Mouse (Mus musculus) heart, adult 2 months (tissue): ENCODE results near the gene Dytn. TPM values are rescaled to one million over a fixed set of nuclear protein-coding genes. Genes with fewer than 3 reads are reported as not detected.
A peak's percentile ranks its signal among the peaks of the same experiment; 100 is the strongest.

ENCODE experiments used
- DNase-seq, 2 experiments: peaks; one replicate each; pipeline ENCODE4 v3.0.0; 2021
- H3K27ac ChIP-seq: fragments of 200-600 bp; 2 replicates; pipeline ENCODE4 v1.8.1; 2022
- H3K27me3 ChIP-seq: fragments of 200-500 bp; 2 replicates; pipeline ENCODE4 v1.6.1; 2012; ENCODE audit warnings: mild to moderate bottlenecking, low read length, inconsistent platforms, mixed read lengths; ENCODE audit not compliant: control insufficient read depth, insufficient read depth
- H3K36me3 ChIP-seq: fragments of 200-500 bp; 2 replicates; pipeline ENCODE4 v1.6.1; 2012; ENCODE audit warnings: low read length, inconsistent platforms; ENCODE audit not compliant: control insufficient read depth, insufficient read depth
- H3K4me1 ChIP-seq: fragments of 200-500 bp; 2 replicates; pipeline ENCODE4 v1.6.1; 2011; ENCODE audit warnings: low read length; ENCODE audit not compliant: control insufficient read depth, insufficient read depth
- H3K4me3 ChIP-seq: fragments of 200-600 bp; 2 replicates; pipeline ENCODE4 v1.8.1; 2022
- H3K79me2 ChIP-seq: fragments of 200-500 bp; replicated peaks from 2 replicates; pipeline ENCODE4 v1.6.1; 2012; ENCODE audit warnings: mild to moderate bottlenecking, inconsistent platforms, low read length, moderate library complexity, mixed read lengths; ENCODE audit not compliant: control insufficient read depth, insufficient read depth
- H3K9ac ChIP-seq: fragments of 200-500 bp; 2 replicates; pipeline ENCODE4 v1.6.1; 2012; ENCODE audit warnings: low read depth, mild to moderate bottlenecking, control low read depth, inconsistent platforms, low read length, mixed read lengths
- CTCF ChIP-seq: fragments of 200-600 bp; IDR thresholded peaks from 2 replicates; pipeline ENCODE4 v1.8.1; 2022; ENCODE audit warnings: antibody characterized with exemption, mild to moderate bottlenecking, moderate library complexity
- EP300 ChIP-seq: fragments of 200-500 bp; IDR thresholded peaks from 2 replicates; pipeline ENCODE4 v1.6.1; 2011; ENCODE audit warnings: low read depth, low read length, control low read depth; ENCODE audit not compliant: insufficient read depth
- POLR2A ChIP-seq: fragments of 200-500 bp; IDR thresholded peaks from 2 replicates; pipeline ENCODE4 v1.6.1; 2011; ENCODE audit warnings: mild to moderate bottlenecking, low read depth, low read length, control low read depth; ENCODE audit not compliant: insufficient read depth
- WGBS: fragments of 180-500 bp; shearing (Covaris S2); methylation state at CpG from one replicate; pipeline ENCODE4 v1.1.7; 2018; 5-methylcytosine and 5-hydroxymethylcytosine counted together
- intact Hi-C: fragments of 180-260 bp; cut with DNase I; formaldehyde crosslinking; loops from one replicate; pipeline ENCODE4 v1.15.1; 2025
- polyA plus RNA-seq: library from polyadenylated mRNA; depleted of rRNA; stranded (reverse); fragments of >200 nt; gene quantifications from 2 replicates; pipeline ENCODE4 v1.2.3, GENCODE M21; 2012
- total RNA-seq, 2 experiments: library from RNA; stranded (reverse); gene quantifications; 2 replicates each; pipeline ENCODE4 v1.2.3; 2021

Dytn gene
- total and polyA plus RNA-seq, 3 experiments = not detected

DNA sequence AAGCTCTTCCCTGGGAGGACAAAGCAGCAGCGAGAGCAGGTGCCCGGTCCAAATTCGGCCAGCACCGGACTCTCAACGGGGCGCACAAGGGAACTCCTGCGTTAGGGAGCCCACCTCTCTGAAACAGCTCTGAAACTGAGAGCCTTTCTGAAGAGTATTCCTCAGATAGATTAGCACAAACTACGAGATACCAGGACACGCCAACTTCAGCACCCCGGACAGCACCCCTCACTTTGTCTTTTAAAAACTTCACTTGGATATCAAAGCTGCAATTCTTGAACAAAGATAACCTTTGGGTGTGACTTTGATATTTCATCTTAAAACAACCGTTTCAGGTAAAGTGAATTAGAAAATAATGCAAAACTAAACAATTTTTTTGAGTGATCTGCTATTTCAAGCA, 72.1 kb downstream of the Dytn start:
- DNase-seq = peak in 1 of 2 experiments; percentile 24
- Histone ChIP-seq H3K27me3 (no peaks in the 10 kb centered on the region), H3K9ac (no peak overlapping the region), H3K4me1 (no peaks in the 10 kb centered on the region), H3K79me2 (no peaks in the 10 kb centered on the region), H3K27ac (no peak overlapping the region), H3K36me3 (no peaks in the 10 kb centered on the region), H3K4me3 (no peak overlapping the region)
- TF ChIP-seq EP300 (no peak), POLR2A (no peak), CTCF (no peak)
- 1% methylated on average over 11 of the region's 11 CpGs for WGBS
- intact Hi-C loops = no loop called here

DNA sequence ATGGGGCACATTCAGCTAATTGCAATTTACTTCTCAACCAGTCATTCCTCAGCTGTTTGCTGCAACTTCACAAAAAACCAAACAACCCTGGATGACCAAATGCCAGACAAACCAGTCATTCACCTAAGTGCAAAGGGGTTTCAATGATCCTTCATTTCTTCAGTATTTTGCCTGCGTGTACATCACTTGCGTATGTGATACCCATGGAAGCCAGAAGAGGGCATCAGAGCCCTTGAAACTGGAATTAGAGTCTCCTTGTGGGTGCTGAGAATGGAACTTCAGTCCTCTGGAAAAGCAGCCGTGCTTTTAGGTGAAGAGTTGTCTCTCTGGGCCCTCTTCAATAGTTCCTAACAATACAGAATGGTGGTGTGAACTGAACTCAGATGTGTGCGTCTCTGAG, 77.1 kb downstream of the Dytn start:
- TF ChIP-seq EP300 (no peak), CTCF (peak; percentile 4; the same call in 1 of the 2 replicates), POLR2A (no peak)
- no peak overlapping the region for H3K27ac ChIP-seq
- 87% methylated on average over 4 of the region's 4 CpGs for WGBS
- H3K36me3 ChIP-seq = no peaks in the 10 kb centered on the region
- H3K4me1 ChIP-seq = no peaks in the 10 kb centered on the region
- intact Hi-C loops = no loop called here
- no peak overlapping the region for H3K9ac ChIP-seq
- no peak overlapping the region for H3K4me3 ChIP-seq
- no peak for DNase-seq
- no peaks in the 10 kb centered on the region for H3K79me2 ChIP-seq
- H3K27me3 ChIP-seq = no peaks in the 10 kb centered on the region

DNA sequence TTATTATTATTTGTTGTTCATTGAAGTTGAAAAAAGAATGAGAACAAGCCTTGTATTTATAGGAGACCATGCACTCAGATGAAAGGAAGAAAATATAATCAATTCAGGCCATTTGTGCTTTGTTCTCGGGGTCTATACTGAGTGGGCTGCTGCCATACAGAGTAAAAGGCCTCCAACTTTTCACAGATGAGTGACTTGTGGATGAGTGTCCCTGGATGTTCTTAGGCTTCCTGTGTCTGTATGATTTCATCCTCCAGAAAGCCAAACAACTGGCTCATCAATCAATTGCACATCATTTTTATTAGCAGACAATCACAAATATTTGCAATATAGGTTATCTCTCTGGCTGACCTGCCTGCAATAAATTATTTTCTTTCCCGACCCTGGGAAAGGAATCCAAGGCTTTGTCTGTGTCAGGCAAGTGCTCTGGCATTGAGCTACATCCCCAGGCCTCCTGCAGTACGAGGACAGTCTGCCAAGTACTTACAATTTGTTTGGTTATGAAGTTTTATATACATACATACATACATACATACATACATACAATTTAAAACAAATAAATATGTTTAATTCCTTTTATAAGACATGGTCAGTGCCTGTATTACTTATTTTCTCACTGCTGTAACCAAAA, 82.7 kb downstream of the Dytn start:
- no peak for DNase-seq
- WGBS = 37% methylated on average over 3 of the region's 3 CpGs
- H3K4me3 ChIP-seq = no peak overlapping the region
- TF ChIP-seq POLR2A (no peak), EP300 (no peak), CTCF (no peak)
- no peaks in the 10 kb centered on the region for H3K79me2 ChIP-seq
- no peaks in the 10 kb centered on the region for H3K36me3 ChIP-seq
- H3K4me1 ChIP-seq = no peaks in the 10 kb centered on the region
- intact Hi-C loops = no loop called here
- no peak overlapping the region for H3K9ac ChIP-seq
- H3K27me3 ChIP-seq = no peaks in the 10 kb centered on the region
- no peak overlapping the region for H3K27ac ChIP-seq

DNA sequence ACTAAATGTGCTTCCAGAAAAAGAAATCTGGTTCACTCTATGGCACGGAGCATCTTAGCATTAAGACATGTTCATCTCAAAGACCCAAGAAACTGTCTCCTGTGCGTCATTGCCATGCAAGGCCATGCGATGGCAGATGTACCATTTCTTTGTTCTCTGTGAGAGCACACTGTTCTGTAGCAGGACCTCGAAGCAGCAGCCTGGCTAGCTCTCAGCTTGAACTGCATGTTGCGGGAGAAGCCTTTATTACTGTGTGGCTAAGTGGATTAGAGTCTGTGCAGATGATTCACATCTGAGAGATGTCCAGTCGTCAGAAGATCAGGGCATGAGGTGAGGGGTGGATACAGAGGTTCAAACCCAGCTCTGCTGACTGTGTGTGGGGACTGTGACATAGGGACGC, 99.9 kb downstream of the Dytn start:
- Histone ChIP-seq H3K9ac (no peak overlapping the region), H3K27me3 (no peaks in the 10 kb centered on the region), H3K4me1 (no peaks in the 10 kb centered on the region), H3K27ac (no peak overlapping the region), H3K79me2 (no peaks in the 10 kb centered on the region), H3K36me3 (no peaks in the 10 kb centered on the region), H3K4me3 (no peak overlapping the region)
- DNase-seq = no peak
- no peak for TF ChIP-seq POLR2A
- no peak for TF ChIP-seq EP300
- TF ChIP-seq CTCF = no peak
- intact Hi-C loops = no loop called here
- 80% methylated on average over 7 of the region's 7 CpGs for WGBS

DNA sequence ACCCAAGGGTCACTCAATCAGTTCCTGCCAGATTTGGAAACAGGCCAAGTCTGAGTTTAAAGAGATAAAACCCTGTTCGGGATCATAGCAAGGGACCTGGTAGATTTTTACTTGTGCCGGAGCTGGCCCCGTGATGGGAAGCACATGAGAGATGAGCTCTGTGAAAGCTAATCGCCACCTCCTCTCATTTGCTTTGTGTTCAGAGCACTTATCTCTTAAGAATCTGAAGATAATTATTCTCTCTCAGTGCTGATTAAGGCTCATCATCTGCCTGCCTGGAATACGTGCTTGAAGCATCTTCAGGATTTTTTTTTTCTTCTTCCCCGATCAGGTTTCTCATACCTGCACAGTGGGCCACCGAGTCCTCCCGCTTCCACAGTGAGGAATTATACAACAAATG, 107.6 kb downstream of the Dytn start:
- 76% methylated on average over 8 of the region's 8 CpGs for WGBS
- Histone ChIP-seq H3K4me3 (no peak overlapping the region), H3K9ac (no peak overlapping the region), H3K79me2 (no peaks in the 10 kb centered on the region), H3K27me3 (no peaks in the 10 kb centered on the region), H3K27ac (no peak overlapping the region), H3K36me3 (no peaks in the 10 kb centered on the region), H3K4me1 (no peaks in the 10 kb centered on the region)
- DNase-seq = no peak
- intact Hi-C loops = no loop called here
- TF ChIP-seq CTCF = no peak
- TF ChIP-seq POLR2A = no peak
- no peak for TF ChIP-seq EP300

DNA sequence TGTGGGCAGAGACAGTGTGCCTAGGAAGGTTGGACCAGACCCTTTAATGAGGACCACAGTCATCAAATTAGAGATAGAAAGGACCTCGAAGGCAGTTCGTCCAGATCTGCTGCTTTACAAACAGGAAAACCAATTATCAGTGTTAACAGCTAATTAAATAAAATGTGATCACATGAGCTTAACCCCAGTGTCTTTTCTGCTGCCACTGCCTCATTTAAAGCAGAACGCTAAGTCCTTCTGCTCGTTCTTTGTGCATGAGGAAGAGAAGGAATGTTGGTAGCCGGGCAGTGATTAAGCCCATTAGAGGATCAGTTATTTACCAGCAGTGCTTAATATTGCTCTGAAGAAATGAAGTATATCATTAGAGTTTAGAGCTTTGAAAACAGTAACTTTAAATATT, 109.9 kb downstream of the Dytn start:
- 66% methylated on average over 5 of the region's 5 CpGs for WGBS

More for the DNA sequence above, 109.9 kb downstream of the Dytn start:
- H3K4me3 ChIP-seq = no peak overlapping the region
- H3K4me1 ChIP-seq = no peaks in the 10 kb centered on the region
- H3K79me2 ChIP-seq = no peaks in the 10 kb centered on the region
- no peak overlapping the region for H3K27ac ChIP-seq
- no peak for DNase-seq
- intact Hi-C loops = no loop called here
- TF ChIP-seq EP300 = no peak
- TF ChIP-seq CTCF = no peak
- no peak for TF ChIP-seq POLR2A
- no peak overlapping the region for H3K9ac ChIP-seq
- H3K36me3 ChIP-seq = no peaks in the 10 kb centered on the region
- H3K27me3 ChIP-seq = no peaks in the 10 kb centered on the region
